Mouse (Mus musculus) hindbrain, postnatal 0 days (tissue): ENCODE measurements around the gene Mapk11. TPM values are rescaled to one million over a fixed set of nuclear protein-coding genes. Genes with fewer than 3 reads are reported as not detected.
A peak's percentile ranks its signal among the peaks of the same experiment; 100 is the strongest.

Source experiments
- ATAC-seq: fragments of 200-750 bp; cut with Nextera tagmentation; 2 replicates; pipeline ENCODE4 v1.8.0; 2017; ENCODE audit warnings: mild to moderate bottlenecking, moderate TSS enrichment, moderate library complexity
- DNase-seq: peaks from one replicate; pipeline ENCODE4 v3.0.0-alpha.2; 2015; ENCODE audit warnings: low spot score
- H3K27ac ChIP-seq: fragments of 300-500 bp; sonication (generic); 2 replicates; pipeline ENCODE4 v1.5.1; 2014; ENCODE audit warnings: mild to moderate bottlenecking
- H3K27me3 ChIP-seq: fragments of 300-500 bp; sonication (generic); 2 replicates; pipeline ENCODE4 v1.6.1; 2014; ENCODE audit warnings: low read length, mixed read lengths; ENCODE audit not compliant: insufficient read depth
- H3K36me3 ChIP-seq: fragments of 300-500 bp; sonication (generic); 2 replicates; pipeline ENCODE4 v1.6.1; 2014; ENCODE audit warnings: low read length, mixed read lengths; ENCODE audit not compliant: insufficient read depth
- H3K4me1 ChIP-seq: fragments of 300-500 bp; sonication (generic); 2 replicates; pipeline ENCODE4 v1.6.1; 2014; ENCODE audit warnings: antibody characterized with exemption, low read length, mixed read lengths; ENCODE audit not compliant: insufficient read depth
- H3K4me2 ChIP-seq: fragments of 300-500 bp; sonication (generic); 2 replicates; pipeline ENCODE4 v1.6.1; 2014; ENCODE audit warnings: low read depth, mild to moderate bottlenecking, low read length, moderate library complexity, mixed read lengths
- H3K4me3 ChIP-seq: fragments of 300-500 bp; sonication (generic); 2 replicates; pipeline ENCODE4 v1.5.1; 2014; ENCODE audit warnings: low read length
- H3K9ac ChIP-seq: fragments of 300-500 bp; sonication (generic); replicated peaks from 2 replicates; pipeline ENCODE4 v1.6.1; 2014; ENCODE audit warnings: mild to moderate bottlenecking, low read length, moderate library complexity, mixed read lengths
- H3K9me3 ChIP-seq: fragments of 300-500 bp; sonication (generic); 2 replicates; pipeline ENCODE4 v1.6.1; 2016; ENCODE audit warnings: low read length, mixed read lengths
- CTCF ChIP-seq: IDR thresholded peaks from 2 replicates; pipeline ENCODE4 v1.5.1; 2016; ENCODE audit warnings: antibody characterized with exemption, control low read depth, low read depth
- WGBS: fragments of 180-500 bp; shearing (Covaris S2); extraction: QIAGEN DNeasy Blood & Tissue Kit; methylation state at CpG from one replicate; pipeline ENCODE4 v1.1.7; 2014; 5-methylcytosine and 5-hydroxymethylcytosine counted together
- polyA plus RNA-seq: library from polyadenylated mRNA; unstranded; fragments of >200 nt; fragmentation: Nextera tagmentation; extraction: Ambion mirVana; gene quantifications from 2 replicates; pipeline ENCODE4 v1.2.1, GENCODE M21; 2015
- total RNA-seq: library from RNA; depleted of rRNA; stranded (reverse); fragments of >200 nt; gene quantifications from 2 replicates; pipeline ENCODE4 v1.2.3, GENCODE M21; 2014

The Mapk11 gene
- total and polyA plus RNA-seq, 2 experiments from 2014 or later, result 15.8 to 30.6 TPM

- H3K36me3 ChIP-seq, result peaks cover 16% of the 10 kb centered on the region
- peaks cover 17% of the 10 kb centered on the region for H3K4me1 ChIP-seq
- H3K27ac ChIP-seq, result no peak overlapping the region
- no peaks in the 10 kb centered on the region for H3K27me3 ChIP-seq
- H3K9me3 ChIP-seq, result no peaks in the 10 kb centered on the region
- ATAC-seq (no peak), DNase-seq (no peak)
- no peak overlapping the region for H3K9ac ChIP-seq
- peak; percentile 56 for TF ChIP-seq CTCF
- H3K4me3 ChIP-seq, result no peak overlapping the region
- no peak overlapping the region for H3K4me2 ChIP-seq
Measured at GRCm38 (mm10) chr15:89118007-89118406, 31.4 kb downstream of the Mapk11 start.

GRCm38 (mm10) chr15:89110147-89110546, 39.3 kb downstream of the Mapk11 start:
- 71% methylated on average over 9 of the region's 9 CpGs for WGBS
- no peak for TF ChIP-seq CTCF
- ATAC-seq (no peak), DNase-seq (no peak)
- peaks cover 62% of the 10 kb centered on the region for H3K36me3 ChIP-seq
- no peaks in the 10 kb centered on the region for H3K9me3 ChIP-seq
- H3K27ac ChIP-seq, result no peak overlapping the region
- H3K27me3 ChIP-seq, result no peaks in the 10 kb centered on the region
- no peak overlapping the region for H3K4me3 ChIP-seq
- no peak overlapping the region for H3K4me2 ChIP-seq
- H3K9ac ChIP-seq, result no peak overlapping the region
- H3K4me1 ChIP-seq, result no peaks in the 10 kb centered on the region

GRCm38 (mm10) chr15:89106976-89107375, 42.5 kb downstream of the Mapk11 start:
- Histone ChIP-seq H3K9ac (no peak overlapping the region), H3K4me1 (no peaks in the 10 kb centered on the region), H3K27me3 (no peaks in the 10 kb centered on the region), H3K9me3 (no peaks in the 10 kb centered on the region), H3K4me2 (no peak overlapping the region), H3K27ac (no peak overlapping the region), H3K4me3 (no peak overlapping the region), H3K36me3 (peaks cover 70% of the 10 kb centered on the region)
- no peak for ATAC-seq
- no peak for DNase-seq
- 96% methylated on average over 1 of the region's 1 CpGs for whole genome bisulfite sequencing
- TF ChIP-seq CTCF, result no peak

- Histone ChIP-seq H3K9ac (no peak overlapping the region), H3K9me3 (no peaks in the 10 kb centered on the region), H3K36me3 (peaks cover 73% of the 10 kb centered on the region), H3K27me3 (no peaks in the 10 kb centered on the region), H3K4me3 (no peak overlapping the region), H3K4me2 (no peak overlapping the region), H3K27ac (no peak overlapping the region), H3K4me1 (no peaks in the 10 kb centered on the region)
- ATAC-seq (no peak), DNase-seq (no peak)
- TF ChIP-seq CTCF, result no peak
- WGBS, result 84% methylated on average over 13 of the region's 13 CpGs
Measured at GRCm38 (mm10) chr15:89106073-89106472, 43.4 kb downstream of the Mapk11 start.

- Histone ChIP-seq H3K4me2 (no peak overlapping the region), H3K4me1 (no peaks in the 10 kb centered on the region), H3K4me3 (no peak overlapping the region), H3K27ac (no peak overlapping the region), H3K9me3 (no peaks in the 10 kb centered on the region), H3K36me3 (peaks cover 72% of the 10 kb centered on the region), H3K27me3 (no peaks in the 10 kb centered on the region), H3K9ac (no peak overlapping the region)
- 0 out of 2 replicates have a peak, but pooled peaks have one; percentile 40 for ATAC-seq
- TF ChIP-seq CTCF, result no peak
- WGBS, result 89% methylated on average over 8 of the region's 8 CpGs
- peak; percentile 18 for DNase-seq
Measured at GRCm38 (mm10) chr15:89104425-89104824, 45.0 kb downstream of the Mapk11 start.

- DNase-seq (no peak), ATAC-seq (0 out of 2 replicates have a peak, but pooled peaks have one; percentile 15)
- Histone ChIP-seq H3K36me3 (peaks cover 71% of the 10 kb centered on the region), H3K4me2 (no peak overlapping the region), H3K9me3 (no peaks in the 10 kb centered on the region), H3K27me3 (no peaks in the 10 kb centered on the region), H3K9ac (no peak overlapping the region), H3K4me3 (no peak overlapping the region), H3K27ac (no peak overlapping the region), H3K4me1 (no peaks in the 10 kb centered on the region)
- TF ChIP-seq CTCF, result no peak
- 81% methylated on average over 10 of the region's 10 CpGs for WGBS
Measured at GRCm38 (mm10) chr15:89103921-89104320, 45.5 kb downstream of the Mapk11 start.

GRCm38 (mm10) chr15:89102646-89103045, 46.8 kb downstream of the Mapk11 start:
- no peaks in the 10 kb centered on the region for H3K4me1 ChIP-seq
- DNase-seq, result no peak
- H3K27me3 ChIP-seq, result no peaks in the 10 kb centered on the region
- H3K27ac ChIP-seq, result no peak overlapping the region
- H3K4me3 ChIP-seq, result no peak overlapping the region
- no peak for ATAC-seq
- H3K4me2 ChIP-seq, result no peak overlapping the region
- no peaks in the 10 kb centered on the region for H3K9me3 ChIP-seq
- TF ChIP-seq CTCF, result no peak
- WGBS, result 36% methylated on average over 5 of the region's 5 CpGs
- H3K36me3 ChIP-seq, result peaks cover 72% of the 10 kb centered on the region
- no peak overlapping the region for H3K9ac ChIP-seq
